Mouse (Mus musculus): ENCODE measurements around the gene Il13. TPM values are rescaled to one million over a fixed set of nuclear protein-coding genes. Genes with fewer than 3 reads are reported as not detected.

Gene Il13
- not detected in 2 replicates for polyA plus RNA-seq (2016; fragmentation: Nextera tagmentation; extraction: Ambion mirVana)

DNA sequence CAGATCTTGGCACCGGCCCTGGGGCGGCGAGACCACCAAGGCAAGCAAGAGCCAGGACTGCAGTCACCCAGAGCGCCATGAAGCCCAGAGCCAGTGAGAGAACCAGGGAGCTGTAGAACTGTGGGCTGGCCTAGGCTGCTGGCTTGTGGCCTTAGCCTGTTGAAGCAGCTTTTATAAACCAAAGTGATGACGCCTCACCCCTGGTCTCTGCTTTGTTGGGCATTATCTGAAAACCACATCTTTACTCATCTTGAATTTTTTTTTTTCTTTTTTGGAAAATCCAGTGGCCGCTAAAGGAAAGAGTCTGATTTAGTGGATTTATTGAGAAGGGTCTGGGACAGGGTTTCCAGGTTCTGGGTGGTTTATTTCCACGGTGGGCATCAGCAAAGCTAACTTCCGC, at the start of gene Il13:
Il13 (minus strand) TSS at position 147 of the 400 bp plus-strand sequence.
- H3K27ac ChIP-seq, result no peak within 1 kb of the TSS
- WGBS, result 91% methylated on average over 8 of the region's 8 CpGs
- H3K27me3 ChIP-seq (ENCODE audit: insufficient read depth, poor library complexity, severe bottlenecking), result peaks cover 49% of the 10 kb centered on the region
- H3K4me3 ChIP-seq, result no peak within 1 kb of the TSS
- no peak for DNase-seq (ENCODE audit: low spot score)
- no peaks in the 10 kb centered on the region for H3K9me3 ChIP-seq
- H3K4me1 ChIP-seq (replicated peaks), result peaks cover 18% of the 10 kb centered on the region
- no peaks in the 10 kb centered on the region for H3K36me3 ChIP-seq

DNA sequence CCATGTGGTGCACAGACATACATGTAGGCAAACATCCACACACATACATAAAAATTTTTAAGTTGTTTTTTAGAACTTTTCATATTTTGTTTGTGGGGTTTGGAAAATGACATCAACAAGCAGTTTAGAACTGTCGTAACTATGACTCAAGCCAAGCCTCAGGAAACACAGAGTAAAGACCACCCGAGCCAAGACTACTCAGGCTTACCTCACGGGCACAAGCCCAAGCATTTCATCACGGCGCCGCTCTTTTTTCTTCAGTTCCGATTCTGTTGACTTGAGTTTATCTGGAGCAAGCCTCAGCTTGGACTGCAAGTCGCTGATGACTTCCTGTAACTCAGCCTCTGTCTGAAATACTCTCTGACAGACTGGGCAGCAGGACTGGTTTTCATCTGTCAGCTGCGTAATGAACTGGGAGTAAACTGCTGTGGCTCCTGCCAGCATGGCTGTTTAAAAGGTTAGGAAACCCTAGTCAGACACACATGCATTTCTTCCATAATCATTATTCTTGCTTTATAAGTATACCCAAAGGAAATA, 48.6 kb upstream of the Il13 start:
- Histone ChIP-seq H3K27ac (no peak overlapping the region), H3K36me3 (peaks cover 79% of the 10 kb centered on the region), H3K27me3 (ENCODE audit: insufficient read depth, poor library complexity, severe bottlenecking) (no peaks in the 10 kb centered on the region), H3K9me3 (no peaks in the 10 kb centered on the region), H3K4me1 (replicated peaks) (no peaks in the 10 kb centered on the region), H3K4me3 (no peak overlapping the region)
- no peak for DNase-seq (ENCODE audit: low spot score)
- 95% methylated on average over 9 of the region's 9 CpGs for WGBS

DNA sequence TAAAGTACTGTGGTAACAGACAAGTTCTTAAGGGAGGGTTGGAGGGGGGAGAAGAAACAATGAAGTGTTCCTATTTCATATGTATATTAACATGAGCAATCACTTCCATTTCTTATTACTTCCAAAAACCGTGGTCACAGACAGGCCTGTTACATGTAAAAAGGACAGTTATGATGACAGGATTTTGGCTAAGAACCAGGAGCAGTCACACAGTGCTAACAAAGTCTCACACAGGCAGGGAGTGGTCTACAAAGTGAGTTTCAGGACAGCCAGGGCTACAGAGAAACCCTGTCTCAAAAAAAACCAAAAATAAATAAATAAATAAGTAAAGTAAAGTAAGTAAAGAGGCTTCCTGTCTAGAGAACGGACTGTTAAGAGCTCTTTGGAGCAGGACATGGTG, 47.7 kb upstream of the Il13 start:
- WGBS, result 92% methylated on average over 2 of the region's 2 CpGs
- H3K4me3 ChIP-seq, result no peak overlapping the region
- H3K36me3 ChIP-seq, result peaks cover 76% of the 10 kb centered on the region
- DNase-seq (ENCODE audit: low spot score), result no peak
- H3K9me3 ChIP-seq, result no peaks in the 10 kb centered on the region
- H3K4me1 ChIP-seq (replicated peaks), result no peaks in the 10 kb centered on the region
- H3K27me3 ChIP-seq (ENCODE audit: insufficient read depth, poor library complexity, severe bottlenecking), result no peaks in the 10 kb centered on the region
- H3K27ac ChIP-seq, result no peak overlapping the region

DNA sequence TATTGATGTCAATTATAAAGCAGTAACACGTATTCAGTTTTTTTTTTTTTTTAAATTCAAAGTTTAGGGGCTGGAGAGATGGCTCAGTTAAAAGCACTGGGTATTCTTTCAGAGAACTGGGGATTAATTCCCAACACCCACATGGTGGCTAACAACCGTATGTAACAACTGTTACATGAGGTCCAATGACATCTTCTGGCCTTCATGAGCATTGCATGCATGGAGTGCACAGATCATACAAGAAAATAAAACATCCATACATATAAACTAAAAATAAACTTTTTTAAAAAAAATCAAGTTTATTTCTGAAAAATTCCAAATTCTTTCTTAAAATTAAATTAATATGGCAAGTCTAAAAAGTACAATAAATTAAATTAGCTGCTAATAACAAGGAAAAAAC, 47.2 kb upstream of the Il13 start:
- Histone ChIP-seq H3K4me1 (replicated peaks) (no peaks in the 10 kb centered on the region), H3K27ac (no peak overlapping the region), H3K9me3 (no peaks in the 10 kb centered on the region), H3K36me3 (peaks cover 76% of the 10 kb centered on the region), H3K4me3 (no peak overlapping the region), H3K27me3 (ENCODE audit: insufficient read depth, poor library complexity, severe bottlenecking) (no peaks in the 10 kb centered on the region)
- DNase-seq (ENCODE audit: low spot score), result no peak
- 92% methylated on average over 2 of the region's 2 CpGs for WGBS

DNA sequence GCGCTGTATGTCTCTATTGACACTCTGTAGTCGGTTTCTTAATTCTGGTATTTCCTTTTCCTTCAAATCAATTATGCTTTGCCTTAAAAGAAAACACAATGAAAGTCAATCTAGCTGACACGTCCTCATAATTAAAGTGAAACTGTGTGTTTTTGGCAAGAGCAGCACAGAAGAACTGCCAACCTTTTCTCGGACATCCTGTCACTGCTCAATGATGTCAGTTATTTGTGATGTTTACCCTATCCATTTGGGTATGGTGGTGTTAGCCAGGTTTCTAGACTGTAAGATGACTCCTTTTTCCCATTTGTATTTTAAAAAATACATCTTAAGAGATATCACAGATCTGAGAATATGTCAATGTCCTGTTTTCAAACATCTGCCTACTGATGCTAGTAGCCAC, 45.6 kb upstream of the Il13 start:
- Histone ChIP-seq H3K4me1 (replicated peaks) (no peaks in the 10 kb centered on the region), H3K27me3 (ENCODE audit: insufficient read depth, poor library complexity, severe bottlenecking) (no peaks in the 10 kb centered on the region), H3K9me3 (no peaks in the 10 kb centered on the region), H3K27ac (no peak overlapping the region), H3K4me3 (no peak overlapping the region), H3K36me3 (peaks cover 82% of the 10 kb centered on the region)
- DNase-seq (ENCODE audit: low spot score), result no peak
- WGBS, result 88% methylated on average over 4 of the region's 4 CpGs

DNA sequence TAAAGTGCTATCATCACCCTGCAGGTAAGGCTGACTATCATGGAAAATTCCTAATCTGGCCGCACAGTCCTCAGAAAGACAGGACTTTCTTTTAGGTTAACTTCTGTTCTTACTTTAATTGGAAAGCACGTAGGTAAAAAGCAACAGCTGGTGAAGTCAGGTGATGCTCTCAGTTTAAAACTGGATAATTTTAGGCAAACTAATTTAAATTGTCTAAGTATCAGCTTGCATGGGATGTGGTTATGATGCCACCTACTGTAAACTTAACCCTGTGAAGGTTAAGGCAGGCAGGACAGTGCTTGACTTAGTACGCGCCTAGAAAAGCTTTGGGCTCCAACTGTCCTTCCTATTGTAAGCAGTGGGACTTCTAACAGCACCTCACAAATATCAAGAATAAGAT, 36.9 kb upstream of the Il13 start:
- WGBS, result 98% methylated on average over 4 of the region's 4 CpGs
- H3K4me3 ChIP-seq, result no peak overlapping the region
- no peak for DNase-seq (ENCODE audit: low spot score)
- no peak overlapping the region for H3K27ac ChIP-seq
- H3K4me1 ChIP-seq (replicated peaks), result no peaks in the 10 kb centered on the region
- no peaks in the 10 kb centered on the region for H3K27me3 ChIP-seq (ENCODE audit: insufficient read depth, poor library complexity, severe bottlenecking)
- H3K36me3 ChIP-seq, result peaks cover 80% of the 10 kb centered on the region
- no peaks in the 10 kb centered on the region for H3K9me3 ChIP-seq

DNA sequence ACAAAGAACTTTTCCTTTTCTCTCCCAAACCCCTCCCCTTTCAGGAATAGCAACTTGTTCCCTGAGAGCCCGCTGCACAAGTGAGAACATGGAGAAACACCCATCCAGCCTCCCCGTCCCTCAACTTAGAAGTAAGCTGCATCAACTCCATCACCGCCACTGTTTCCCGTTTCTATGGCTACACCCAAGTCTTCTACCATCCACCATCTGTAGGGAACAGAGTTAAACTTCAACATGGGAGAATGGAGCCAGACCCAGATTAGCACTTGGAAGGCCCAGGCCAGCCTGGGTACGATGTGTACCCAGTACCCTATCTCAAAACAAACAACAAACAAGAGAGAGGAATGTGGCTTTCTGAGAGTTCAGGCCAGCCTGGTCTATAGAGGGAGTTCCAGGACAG, 29.6 kb upstream of the Il13 start:
- H3K9me3 ChIP-seq, result no peaks in the 10 kb centered on the region
- H3K27me3 ChIP-seq (ENCODE audit: insufficient read depth, poor library complexity, severe bottlenecking), result no peaks in the 10 kb centered on the region
- H3K27ac ChIP-seq, result no peak overlapping the region
- DNase-seq (ENCODE audit: low spot score), result no peak
- 86% methylated on average over 5 of the region's 5 CpGs for WGBS
- H3K36me3 ChIP-seq, result peaks cover 40% of the 10 kb centered on the region
- no peak overlapping the region for H3K4me3 ChIP-seq
- H3K4me1 ChIP-seq (replicated peaks), result no peaks in the 10 kb centered on the region

DNA sequence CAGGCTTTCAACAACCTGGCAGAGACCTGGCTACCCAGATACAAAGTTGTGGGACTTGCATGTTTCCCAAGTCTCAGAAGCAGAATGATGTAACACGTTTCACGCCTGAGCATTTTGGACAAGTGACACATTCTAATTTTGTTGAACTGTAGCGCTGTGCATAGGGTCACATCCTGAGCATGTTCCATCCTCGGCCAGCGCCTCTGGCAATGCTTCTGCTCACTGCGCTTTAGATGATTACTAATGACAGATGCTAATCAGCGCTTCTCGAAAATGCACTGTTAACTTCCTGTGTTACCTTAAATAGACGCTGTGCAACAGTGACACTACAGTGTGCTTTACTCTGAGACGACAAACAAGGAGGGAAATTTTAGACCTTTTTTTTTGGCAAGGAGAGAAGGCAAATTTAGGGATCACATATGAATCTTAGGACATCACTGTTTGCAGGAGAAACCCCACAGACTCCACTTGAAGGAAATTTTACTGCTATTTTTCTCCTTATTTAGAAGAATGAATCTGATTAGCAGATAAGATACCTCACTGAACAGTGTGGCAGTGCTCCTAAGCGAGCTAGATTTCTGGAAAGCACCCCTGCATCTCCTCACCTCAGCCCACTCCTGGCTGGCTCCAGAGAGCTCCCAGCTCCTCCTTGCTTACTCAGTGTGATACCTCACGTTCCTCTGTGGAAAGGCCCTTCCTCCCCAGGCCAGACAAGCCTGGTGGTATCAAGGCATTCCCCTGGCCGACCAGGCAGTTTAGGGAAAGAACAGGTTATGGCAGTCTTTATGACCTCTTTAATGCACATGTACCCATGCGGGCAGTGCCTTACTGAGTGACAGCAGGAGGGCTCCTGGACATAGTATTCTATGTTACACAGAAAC, 28.5 kb upstream of the Il13 start:
- 87% methylated on average over 14 of the region's 14 CpGs for WGBS

DNA sequence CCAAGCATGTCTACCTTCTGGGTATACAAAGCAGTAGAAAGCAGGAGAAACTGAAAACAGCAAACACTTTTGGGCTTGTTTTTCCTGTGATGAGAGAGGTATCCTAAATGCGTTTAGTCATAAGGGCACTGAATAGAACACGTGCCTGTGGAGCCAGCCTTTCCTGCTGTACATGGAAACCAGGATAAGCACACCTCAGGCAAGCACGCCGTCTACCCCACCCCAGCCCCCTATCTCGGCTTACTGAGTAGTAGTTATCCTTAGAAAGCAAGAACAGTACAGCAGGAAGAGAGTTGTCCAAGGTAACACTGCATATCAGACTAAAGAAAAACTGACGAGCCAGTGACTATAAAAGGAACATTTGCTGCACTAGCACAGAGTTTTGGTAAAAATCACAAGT, 23.3 kb upstream of the Il13 start:
- Histone ChIP-seq H3K4me3 (no peak overlapping the region), H3K9me3 (no peaks in the 10 kb centered on the region), H3K36me3 (peaks cover 20% of the 10 kb centered on the region), H3K27ac (no peak overlapping the region), H3K4me1 (replicated peaks) (no peaks in the 10 kb centered on the region), H3K27me3 (ENCODE audit: insufficient read depth, poor library complexity, severe bottlenecking) (no peaks in the 10 kb centered on the region)
- DNase-seq (ENCODE audit: low spot score), result no peak
- WGBS, result 88% methylated on average over 6 of the region's 6 CpGs

More for the DNA sequence above, 28.5 kb upstream of the Il13 start:
- Histone ChIP-seq H3K36me3 (peaks cover 32% of the 10 kb centered on the region), H3K9me3 (no peaks in the 10 kb centered on the region), H3K4me3 (no peak overlapping the region), H3K27ac (no peak overlapping the region), H3K27me3 (ENCODE audit: insufficient read depth, poor library complexity, severe bottlenecking) (no peaks in the 10 kb centered on the region), H3K4me1 (replicated peaks) (no peaks in the 10 kb centered on the region)
- no peak for DNase-seq (ENCODE audit: low spot score)

DNA sequence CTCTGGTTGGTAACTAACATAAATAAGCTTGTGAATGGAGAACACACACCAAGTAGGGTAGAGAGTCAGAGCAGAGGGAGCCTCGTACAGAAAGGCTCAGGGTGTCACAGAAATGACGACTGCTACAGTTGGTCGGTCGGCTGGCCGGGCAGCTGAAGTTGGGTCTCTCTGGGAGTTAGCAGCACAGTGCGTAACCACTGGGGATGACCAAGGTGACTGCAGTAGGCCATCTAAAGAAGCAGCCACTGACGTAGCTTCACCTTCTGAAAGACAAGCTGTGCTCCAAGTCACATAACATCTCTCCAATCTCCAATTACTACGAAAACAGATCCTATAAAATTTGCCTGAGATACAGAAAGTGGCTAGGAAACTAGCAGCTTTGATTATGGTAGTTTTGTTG, 22.9 kb upstream of the Il13 start:
- WGBS, result 89% methylated on average over 8 of the region's 8 CpGs
- H3K9me3 ChIP-seq, result no peaks in the 10 kb centered on the region
- DNase-seq (ENCODE audit: low spot score), result no peak
- no peak overlapping the region for H3K27ac ChIP-seq
- peaks cover 25% of the 10 kb centered on the region for H3K36me3 ChIP-seq
- H3K4me3 ChIP-seq, result no peak overlapping the region
- H3K27me3 ChIP-seq (ENCODE audit: insufficient read depth, poor library complexity, severe bottlenecking), result no peaks in the 10 kb centered on the region
- H3K4me1 ChIP-seq (replicated peaks), result no peaks in the 10 kb centered on the region

DNA sequence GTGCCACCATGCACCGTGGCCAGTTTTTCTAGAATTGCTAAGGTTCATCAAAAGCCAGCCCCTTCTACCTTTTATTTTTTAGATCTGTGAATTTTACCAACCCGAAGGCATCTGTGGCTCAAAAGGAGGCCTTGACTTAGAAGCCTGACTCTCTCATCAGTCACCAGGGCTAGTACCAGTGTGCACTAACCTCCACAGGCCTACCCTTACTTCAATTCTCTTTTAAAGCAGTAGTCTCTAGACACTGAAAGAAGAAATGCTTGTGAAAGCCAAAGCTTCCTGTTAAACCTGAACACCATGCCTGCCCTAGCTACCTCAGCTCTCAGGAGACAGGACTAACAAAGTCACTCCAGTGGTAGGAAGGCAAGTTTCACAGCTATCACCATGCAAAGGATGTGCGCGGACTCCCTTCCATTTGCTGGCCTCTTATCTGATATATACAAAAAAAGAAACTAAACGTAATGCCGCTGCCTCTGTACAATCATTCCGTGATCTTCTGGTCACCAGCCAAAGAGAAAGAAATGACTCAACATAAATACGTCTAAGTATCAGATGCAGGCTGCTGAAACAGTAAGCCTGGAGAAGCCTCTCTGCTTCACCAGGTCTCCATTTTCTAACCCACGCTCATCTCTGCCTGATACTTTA, 22.2 kb upstream of the Il13 start:
- Histone ChIP-seq H3K4me1 (replicated peaks) (no peaks in the 10 kb centered on the region), H3K27ac (no peak overlapping the region), H3K27me3 (ENCODE audit: insufficient read depth, poor library complexity, severe bottlenecking) (no peaks in the 10 kb centered on the region), H3K4me3 (no peak overlapping the region), H3K9me3 (no peaks in the 10 kb centered on the region), H3K36me3 (peaks cover 32% of the 10 kb centered on the region)
- DNase-seq (ENCODE audit: low spot score), result no peak
- WGBS, result 96% methylated on average over 9 of the region's 9 CpGs

DNA sequence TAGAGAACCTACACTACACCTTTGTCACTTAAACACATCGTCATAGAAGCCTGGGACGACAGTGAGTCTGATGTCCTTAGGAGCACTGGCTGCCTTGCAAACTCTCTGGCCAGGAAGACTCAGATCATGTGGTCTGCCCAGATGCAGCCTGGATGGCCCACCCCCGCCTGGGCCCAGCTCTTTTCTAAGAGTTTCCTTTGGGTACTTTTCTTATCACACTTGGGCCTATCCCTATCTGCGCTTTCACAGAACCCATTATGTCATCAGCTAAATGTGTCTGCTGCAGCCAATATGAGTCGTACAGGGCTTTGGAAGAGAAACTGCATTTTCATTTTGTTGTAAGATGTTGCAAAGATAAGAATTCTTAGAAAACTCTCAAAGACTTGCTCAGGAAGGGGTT, 20.5 kb upstream of the Il13 start:
- H3K27me3 ChIP-seq (ENCODE audit: insufficient read depth, poor library complexity, severe bottlenecking), result no peaks in the 10 kb centered on the region
- H3K4me3 ChIP-seq, result no peak overlapping the region
- H3K4me1 ChIP-seq (replicated peaks), result no peaks in the 10 kb centered on the region
- peaks cover 48% of the 10 kb centered on the region for H3K36me3 ChIP-seq
- no peaks in the 10 kb centered on the region for H3K9me3 ChIP-seq
- WGBS, result 87% methylated on average over 5 of the region's 5 CpGs
- no peak overlapping the region for H3K27ac ChIP-seq
- DNase-seq (ENCODE audit: low spot score), result no peak

DNA sequence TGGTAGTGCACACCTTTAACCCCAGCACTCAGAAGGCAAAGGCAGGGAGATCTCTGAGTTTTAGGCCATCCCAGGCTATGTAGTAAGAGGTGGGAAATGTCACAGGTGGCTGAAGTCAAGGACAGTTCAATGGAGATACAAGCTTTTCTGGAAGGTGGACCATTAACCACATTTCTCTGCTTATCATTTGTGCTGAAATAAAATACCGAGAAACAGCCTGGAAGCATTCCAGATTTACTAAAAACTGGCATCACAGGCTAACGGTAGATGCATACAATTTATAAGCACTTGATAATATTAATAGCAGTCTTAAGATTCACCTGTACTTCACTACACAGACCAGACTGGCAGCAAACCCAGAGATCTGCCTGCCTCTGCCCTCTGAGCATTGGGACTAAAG, 17.9 kb upstream of the Il13 start:
- no peak for DNase-seq (ENCODE audit: low spot score)
- H3K27me3 ChIP-seq (ENCODE audit: insufficient read depth, poor library complexity, severe bottlenecking), result no peaks in the 10 kb centered on the region
- peaks cover 55% of the 10 kb centered on the region for H3K36me3 ChIP-seq
- no peaks in the 10 kb centered on the region for H3K4me1 ChIP-seq (replicated peaks)
- no peak overlapping the region for H3K27ac ChIP-seq
- 97% methylated on average over 2 of the region's 2 CpGs for WGBS
- H3K4me3 ChIP-seq, result no peak overlapping the region
- H3K9me3 ChIP-seq, result no peaks in the 10 kb centered on the region
